8 mouse cellular contexts compared by ENCODE assay signal in genomic region chr7:45814841-45815240, GRCm38 (mm10). TPM values are rescaled to one million over a fixed set of nuclear protein-coding genes. Genes with fewer than 3 reads are reported as not detected.
DNase-seq lines count a peak whose midpoint lies in the region; ATAC-seq lines count a peak whose summit lies in the region.

No protein-coding gene starts in this region.

- peaks cover 15% of the 10 kb centered on the region for H3K4me1 ChIP-seq in lung, embryonic 16.5 days (replicated peaks; ENCODE audit: control insufficient read depth, insufficient read depth, low read length)
- peaks cover 26% of the 10 kb centered on the region for H3K4me1 ChIP-seq in limb, embryonic 13.5 days
- peaks cover 20% of the 10 kb centered on the region for H3K4me1 ChIP-seq in stomach, embryonic 15.5 days

- 8% methylated on average over 5 of the region's 5 CpGs for WGBS in lung, embryonic 16.5 days
- 8% methylated on average over 5 of the region's 5 CpGs for WGBS in limb, embryonic 13.5 days
- WGBS in stomach, embryonic 15.5 days = 2% methylated on average over 5 of the region's 5 CpGs

- no peak overlapping the region for H3K9ac ChIP-seq in lung, embryonic 16.5 days (ENCODE audit: low read length)
- 0 out of 2 replicates have a peak overlapping the region, but pooled peaks have one; percentile 27 for H3K9ac ChIP-seq in limb, embryonic 13.5 days
- no peak overlapping the region for H3K9ac ChIP-seq in stomach, embryonic 15.5 days

- peak overlapping the region; percentile 42 for H3K4me3 ChIP-seq in lung, embryonic 16.5 days (ENCODE audit: low read length)
- peak overlapping the region; percentile 31 for H3K4me3 ChIP-seq in limb, embryonic 13.5 days
- H3K4me3 ChIP-seq in stomach, embryonic 15.5 days (replicated peaks) = peak overlapping the region; percentile 34

- no peaks in the 10 kb centered on the region for H3K27me3 ChIP-seq in lung, embryonic 16.5 days (ENCODE audit: control insufficient read depth, insufficient read depth, low read depth, low read length)
- H3K27me3 ChIP-seq in limb, embryonic 13.5 days = peaks cover 11% of the 10 kb centered on the region
- no peaks in the 10 kb centered on the region for H3K27me3 ChIP-seq in stomach, embryonic 15.5 days (replicated peaks)

- peak overlapping the region; percentile 58 for H3K4me2 ChIP-seq in lung, embryonic 16.5 days (ENCODE audit: low read depth, low read length)
- peak overlapping the region; percentile 60 for H3K4me2 ChIP-seq in limb, embryonic 13.5 days (replicated peaks)
- peak overlapping the region; percentile 55 for H3K4me2 ChIP-seq in stomach, embryonic 15.5 days

- peak overlapping the region; percentile 17; the same call in 1 of the 2 replicates for H3K27ac ChIP-seq in lung, embryonic 16.5 days (ENCODE audit: low read length)
- peak overlapping the region; percentile 28; the same call in 1 of the 2 replicates for H3K27ac ChIP-seq in limb, embryonic 13.5 days
- no peak overlapping the region for H3K27ac ChIP-seq in stomach, embryonic 15.5 days

- DNase-seq in cerebellum, adult 9-11 months = peak; percentile 71
- DNase-seq in cerebellum, postnatal 36 days = no peak
- no peak for DNase-seq in lung, postnatal 25 days (ENCODE audit: low spot score)
- DNase-seq in embryo, embryonic 9.5 days (ENCODE audit: extremely low spot score) = no peak
- DNase-seq in thymus, postnatal 36 days = no peak

- peaks cover 26% of the 10 kb centered on the region for H3K36me3 ChIP-seq in lung, embryonic 16.5 days (ENCODE audit: control insufficient read depth, insufficient read depth, low read length)
- peaks cover 32% of the 10 kb centered on the region for H3K36me3 ChIP-seq in limb, embryonic 13.5 days
- H3K36me3 ChIP-seq in stomach, embryonic 15.5 days = peaks cover 31% of the 10 kb centered on the region

- no peak for ATAC-seq in lung, embryonic 16.5 days (ENCODE audit: low read depth)
- no peak for ATAC-seq in limb, embryonic 13.5 days (ENCODE audit: low FRiP score, low read depth)
- no peak for ATAC-seq in stomach, embryonic 15.5 days (ENCODE audit: insufficient read depth, low FRiP score, low read depth)

- no peaks in the 10 kb centered on the region for H3K9me3 ChIP-seq in lung, embryonic 16.5 days (ENCODE audit: control insufficient read depth, low read length)
- H3K9me3 ChIP-seq in limb, embryonic 13.5 days = no peaks in the 10 kb centered on the region
- no peaks in the 10 kb centered on the region for H3K9me3 ChIP-seq in stomach, embryonic 15.5 days

RNA-seq across cellular contexts. Expression of gene Cyth2, which starts 0.5 kb away (rescaled TPM):
- polyA plus RNA-seq in lung, embryonic 16.5 days (2015; fragmentation: Nextera tagmentation; extraction: Ambion mirVana) = 108 and 112 TPM in 2 replicates
- 135 and 137 TPM in 2 replicates for polyA plus RNA-seq in limb, embryonic 13.5 days (2015; fragmentation: Nextera tagmentation; extraction: Ambion mirVana)
- 85.0 and 103 TPM in 2 replicates for polyA plus RNA-seq in stomach, embryonic 15.5 days (2015; fragmentation: Nextera tagmentation; extraction: Ambion mirVana)

RNA-seq across cellular contexts. Expression of gene Kcnj14, which starts 9.7 kb away (rescaled TPM):
- polyA plus RNA-seq in lung, embryonic 16.5 days (2015; fragmentation: Nextera tagmentation; extraction: Ambion mirVana) = 0.68 and 1.3 TPM in 2 replicates
- polyA plus RNA-seq in limb, embryonic 13.5 days (2015; fragmentation: Nextera tagmentation; extraction: Ambion mirVana) = 2.1 TPM in 2 replicates
- 1.0 and 1.4 TPM in 2 replicates for polyA plus RNA-seq in stomach, embryonic 15.5 days (2015; fragmentation: Nextera tagmentation; extraction: Ambion mirVana)

RNA-seq across cellular contexts. Expression of gene Grwd1, which starts 15.9 kb away (rescaled TPM):
- polyA plus RNA-seq in lung, embryonic 16.5 days (2015; fragmentation: Nextera tagmentation; extraction: Ambion mirVana) = 50.0 and 51.4 TPM in 2 replicates
- polyA plus RNA-seq in limb, embryonic 13.5 days (2015; fragmentation: Nextera tagmentation; extraction: Ambion mirVana) = 69.1 and 71.6 TPM in 2 replicates
- polyA plus RNA-seq in stomach, embryonic 15.5 days (2015; fragmentation: Nextera tagmentation; extraction: Ambion mirVana) = 57.0 and 64.3 TPM in 2 replicates

RNA-seq across cellular contexts. Expression of gene Sult2b1, which starts 30.4 kb away (rescaled TPM):
- polyA plus RNA-seq in lung, embryonic 16.5 days (2015; fragmentation: Nextera tagmentation; extraction: Ambion mirVana) = 6.6 and 7.9 TPM in 2 replicates
- 3.1 and 3.7 TPM in 2 replicates for polyA plus RNA-seq in limb, embryonic 13.5 days (2015; fragmentation: Nextera tagmentation; extraction: Ambion mirVana)
- 6.7 and 14.4 TPM in 2 replicates for polyA plus RNA-seq in stomach, embryonic 15.5 days (2015; fragmentation: Nextera tagmentation; extraction: Ambion mirVana)

RNA-seq across cellular contexts. Expression of gene Lmtk3, which starts 31.3 kb away (rescaled TPM):
- 0.72 and 1.0 TPM in 2 replicates for polyA plus RNA-seq in lung, embryonic 16.5 days (2015; fragmentation: Nextera tagmentation; extraction: Ambion mirVana)
- 4.3 and 4.9 TPM in 2 replicates for polyA plus RNA-seq in limb, embryonic 13.5 days (2015; fragmentation: Nextera tagmentation; extraction: Ambion mirVana)
- 1.1 and 1.9 TPM in 2 replicates for polyA plus RNA-seq in stomach, embryonic 15.5 days (2015; fragmentation: Nextera tagmentation; extraction: Ambion mirVana)
